Mouse (Mus musculus): ENCODE measurements around the gene Uck1. TPM values are rescaled to one million over a fixed set of nuclear protein-coding genes. Genes with fewer than 3 reads are reported as not detected.

Gene Uck1
- total and polyA plus RNA-seq, 3 experiments, result 60.6 to 73.7 TPM; not detected in 1

GRCm38 (mm10) chr2:32221577-32221976 lies 38.4 kb downstream of the Uck1 start:
- Histone ChIP-seq H3K4me1 (ENCODE audit: control insufficient read depth in 1 of 2, insufficient read depth in 2 of 2, low read length in 2 of 2) (no peaks in the 10 kb centered on the region), H3K4me3 (ENCODE audit: control insufficient read depth in 1 of 2, insufficient read depth in 1 of 2, low read depth in 2 of 2, low read length in 2 of 2) (no peak overlapping the region), H3K9me3 (replicated peaks; ENCODE audit: insufficient read depth, low read length) (no peaks in the 10 kb centered on the region), H3K27me3 (ENCODE audit: control insufficient read depth in 1 of 2, insufficient read depth in 2 of 2, low read length in 2 of 2) (no peaks in the 10 kb centered on the region), H3K27ac (ENCODE audit: control insufficient read depth, low read depth, low read length) (no peak overlapping the region), H3K9ac (ENCODE audit: control insufficient read depth, low read depth, low read length, poor library complexity, severe bottlenecking) (no peak overlapping the region), H3K36me3 (ENCODE audit: control insufficient read depth in 1 of 2, insufficient read depth in 2 of 2, low read length in 2 of 2) (peaks cover 0 to 3% of the 10 kb centered on the region in 2 experiments; a peak in 2 of 4 replicates), H3K79me2 (ENCODE audit: control insufficient read depth, insufficient read depth, low read length, poor library complexity) (no peaks in the 10 kb centered on the region)
- TF ChIP-seq CTCF (IDR thresholded peaks at IDR 0.05 in 2 of 3, conservative IDR thresholded peaks at IDR 0.05 in 1 of 3; ENCODE audit: control insufficient read depth in 1 of 3, insufficient read depth in 1 of 3, low read depth in 2 of 3, low read length in 3 of 3, poor library complexity in 1 of 3, severe bottlenecking in 1 of 3) (no peak), GABPA (IDR thresholded peaks at IDR 0.05; ENCODE audit: low read depth, low read length) (no peak), MYC (IDR thresholded peaks at IDR 0.05; ENCODE audit: low read depth, low read length) (no peak), POLR2A (IDR thresholded peaks at IDR 0.05; ENCODE audit: control insufficient read depth in 1 of 2, insufficient read depth in 1 of 2, low read depth in 1 of 2, low read length in 2 of 2, poor library complexity in 1 of 2) (no peak), MEF2A (IDR thresholded peaks at IDR 0.05; ENCODE audit: extremely low read depth, insufficient replicate concordance, low read depth, low read length, poor library complexity, severe bottlenecking) (no peak), ZMIZ1 (IDR thresholded peaks at IDR 0.05; ENCODE audit: low read depth, low read length) (no peak), CHD1 (IDR thresholded peaks at IDR 0.05; ENCODE audit: low read depth, low read length) (no peak), TAL1 (IDR thresholded peaks at IDR 0.05; ENCODE audit: low read length) (no peak), JUND (IDR thresholded peaks at IDR 0.05; ENCODE audit: low read depth, low read length) (no peak), MAFK (IDR thresholded peaks at IDR 0.05; ENCODE audit: borderline replicate concordance, low read depth, low read length) (no peak), MYB (IDR thresholded peaks at IDR 0.05; ENCODE audit: low read depth, low read length) (no peak), RAD21 (IDR thresholded peaks at IDR 0.05; ENCODE audit: low read depth, low read length) (no peak), E2F4 (IDR thresholded peaks at IDR 0.05; ENCODE audit: borderline replicate concordance, low read depth, low read length) (no peak), USF1 (IDR thresholded peaks at IDR 0.05; ENCODE audit: low read depth, low read length) (no peak), ZC3H11A (IDR thresholded peaks at IDR 0.05; ENCODE audit: low read depth, low read length) (no peak), NELFE (IDR thresholded peaks at IDR 0.05; ENCODE audit: low read depth, low read length) (no peak), TCF12 (IDR thresholded peaks at IDR 0.05; ENCODE audit: low read depth, low read length) (no peak)
- no peak for DNase-seq (ENCODE audit: low read depth, low spot score)

DNA sequence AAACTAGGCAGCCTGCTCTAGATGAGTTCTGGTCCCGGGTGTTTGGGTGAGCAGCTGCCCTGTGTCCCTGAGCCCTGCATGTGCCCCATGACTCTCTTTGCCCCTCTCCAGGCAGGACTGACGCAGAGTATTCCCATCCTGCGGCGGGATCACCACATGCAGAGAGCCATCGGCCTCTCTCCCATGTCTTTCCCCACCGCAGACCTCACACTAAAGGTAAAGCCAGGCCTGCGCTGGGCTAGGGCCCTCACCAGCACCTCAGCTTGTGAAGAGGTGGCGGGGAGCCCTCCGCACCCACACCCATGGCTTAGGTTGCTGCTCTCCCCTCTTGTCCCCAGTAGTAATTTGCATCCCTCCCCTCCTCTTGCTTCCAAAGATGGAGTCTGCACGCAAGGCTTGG lies 39.0 kb downstream of the Uck1 start:
- Histone ChIP-seq H3K27me3 (ENCODE audit: control insufficient read depth in 1 of 2, insufficient read depth in 2 of 2, low read length in 2 of 2) (no peaks in the 10 kb centered on the region), H3K4me3 (ENCODE audit: control insufficient read depth in 1 of 2, insufficient read depth in 1 of 2, low read depth in 2 of 2, low read length in 2 of 2) (no peak overlapping the region), H3K27ac (ENCODE audit: control insufficient read depth, low read depth, low read length) (no peak overlapping the region), H3K4me1 (ENCODE audit: control insufficient read depth in 1 of 2, insufficient read depth in 2 of 2, low read length in 2 of 2) (no peaks in the 10 kb centered on the region), H3K9me3 (replicated peaks; ENCODE audit: insufficient read depth, low read length) (no peaks in the 10 kb centered on the region), H3K9ac (ENCODE audit: control insufficient read depth, low read depth, low read length, poor library complexity, severe bottlenecking) (no peak overlapping the region), H3K79me2 (ENCODE audit: control insufficient read depth, insufficient read depth, low read length, poor library complexity) (no peaks in the 10 kb centered on the region), H3K36me3 (ENCODE audit: control insufficient read depth in 1 of 2, insufficient read depth in 2 of 2, low read length in 2 of 2) (peaks cover 0 to 3% of the 10 kb centered on the region in 2 experiments; a peak in 2 of 4 replicates)
- no peak for TF ChIP-seq TAL1 (IDR thresholded peaks at IDR 0.05; ENCODE audit: low read length)
- no peak for TF ChIP-seq ZMIZ1 (IDR thresholded peaks at IDR 0.05; ENCODE audit: low read depth, low read length)
- no peak for TF ChIP-seq EP300 (IDR thresholded peaks at IDR 0.05; ENCODE audit: low read depth in 1 of 2, low read length in 2 of 2)
- no peak for TF ChIP-seq ZKSCAN1 (IDR thresholded peaks at IDR 0.05; ENCODE audit: low read depth, low read length)
- no peak for TF ChIP-seq TCF12 (IDR thresholded peaks at IDR 0.05; ENCODE audit: low read depth, low read length)
- DNase-seq (ENCODE audit: low read depth, low spot score), result no peak
